Mouse (Mus musculus) lung, adult 2 months (tissue): ENCODE data around the gene Vamp2. TPM values are rescaled to one million over a fixed set of nuclear protein-coding genes. Genes with fewer than 3 reads are reported as not detected.

ENCODE experiments used
- DNase-seq: peaks from one replicate; pipeline ENCODE4 v3.0.0; 2022
- H3K4me1 ChIP-seq: fragments of 200-500 bp; 2 replicates; pipeline ENCODE4 v1.6.1; 2011; ENCODE audit warnings: low read length; ENCODE audit not compliant: control insufficient read depth, insufficient read depth
- H3K4me3 ChIP-seq: fragments of 200-500 bp; replicated peaks from 2 replicates; pipeline ENCODE3; 2011; ENCODE audit warnings: low read depth, mild to moderate bottlenecking, control low read depth, low read length; ENCODE audit errors: extremely low read depth
- CTCF ChIP-seq: fragments of 200-500 bp; IDR thresholded peaks from 2 replicates; pipeline ENCODE4 v1.5.1; 2011; ENCODE audit warnings: mild to moderate bottlenecking, low read length, control low read depth; ENCODE audit not compliant: insufficient read depth
- POLR2A ChIP-seq: fragments of 200-500 bp; IDR thresholded peaks from 2 replicates; pipeline ENCODE4 v1.6.1; 2011; ENCODE audit warnings: low read depth, mild to moderate bottlenecking, control low read depth, low read length, borderline replicate concordance; ENCODE audit errors: extremely low read depth
- WGBS: fragments of 180-500 bp; shearing (Covaris S2); methylation state at CpG from one replicate; pipeline ENCODE4 v1.1.7; 2018; 5-methylcytosine and 5-hydroxymethylcytosine counted together
- polyA plus RNA-seq: library from polyadenylated mRNA; depleted of rRNA; stranded (reverse); fragments of >200 nt; gene quantifications from 2 replicates; pipeline ENCODE4 v1.2.3, GENCODE M21; 2012

Gene Vamp2
- polyA plus RNA-seq, 1 experiment: 120 TPM

- H3K4me3 ChIP-seq: no peak overlapping the region
- 81% methylated on average over 13 of the region's 13 CpGs for WGBS
- TF ChIP-seq CTCF (no peak), POLR2A (peak; percentile 33; the same call in 1 of the 2 replicates)
- DNase-seq: no peak
- H3K4me1 ChIP-seq: peaks cover 4% of the 10 kb centered on the region; the same call in 1 of the 2 replicates
Observed at GRCm38 (mm10) chr11:69109032-69109900, 21.0 kb downstream of the Vamp2 start.

- peaks cover 4% of the 10 kb centered on the region; the same call in 1 of the 2 replicates for H3K4me1 ChIP-seq
- TF ChIP-seq POLR2A (peak; percentile 45; the same call in 1 of the 2 replicates), CTCF (no peak)
- 2% methylated on average over 30 of the region's 30 CpGs for WGBS
- peak overlapping the region; percentile 51 for H3K4me3 ChIP-seq
- peak; percentile 92 for DNase-seq
Observed at GRCm38 (mm10) chr11:69110319-69111046, 22.2 kb downstream of the Vamp2 start.

GRCm38 (mm10) chr11:69111051-69111810, 22.9 kb downstream of the Vamp2 start:
- TF ChIP-seq POLR2A (no peak), CTCF (no peak)
- 10% methylated on average over 21 of the region's 21 CpGs for WGBS
- H3K4me3 ChIP-seq: peak overlapping the region; percentile 44
- peaks cover 4% of the 10 kb centered on the region; the same call in 1 of the 2 replicates for H3K4me1 ChIP-seq
- no peak for DNase-seq

DNA sequence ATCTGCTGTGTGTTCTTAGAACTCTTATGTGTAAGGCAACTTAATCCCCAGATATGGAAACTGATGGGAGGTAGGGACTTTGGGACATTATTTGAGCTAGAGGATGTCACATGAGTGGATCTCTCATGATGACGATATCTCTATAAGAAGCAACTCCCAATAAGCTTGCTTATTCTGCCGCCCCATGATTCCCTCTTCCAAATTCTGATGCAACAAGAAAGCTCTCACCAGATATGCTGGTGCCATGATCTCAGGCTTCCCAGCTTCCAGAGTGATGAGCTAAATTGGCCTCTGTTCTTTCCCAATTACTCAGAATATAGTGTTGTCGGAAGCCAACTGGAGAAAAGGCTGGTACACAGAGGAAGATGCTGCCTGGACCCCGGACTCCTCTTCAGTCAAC, 23.6 kb downstream of the Vamp2 start:
- no peak for DNase-seq
- no peak overlapping the region for H3K4me3 ChIP-seq
- 53% methylated on average over 4 of the region's 4 CpGs for WGBS

DNA sequence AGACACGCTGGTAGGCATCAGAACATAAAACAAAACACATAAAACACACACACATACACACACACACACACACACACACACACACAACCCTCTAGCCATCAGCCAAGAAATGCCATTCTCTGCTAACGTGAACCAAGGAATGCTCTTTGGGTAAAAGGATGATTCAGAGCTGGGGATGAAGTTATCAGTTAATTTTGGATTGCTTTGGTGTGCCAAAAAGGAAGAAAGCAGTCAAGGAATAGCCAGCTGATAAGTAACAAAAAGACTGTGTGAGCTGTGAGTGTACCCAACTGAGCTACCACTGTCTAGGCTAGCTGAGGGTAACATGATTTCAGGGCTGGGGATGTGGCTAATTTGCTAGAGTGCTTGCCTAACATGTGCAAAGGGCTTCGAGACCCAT, 25.7 kb downstream of the Vamp2 start:
- no peak for DNase-seq
- peaks cover 4% of the 10 kb centered on the region; the same call in 1 of the 2 replicates for H3K4me1 ChIP-seq
- no peak for TF ChIP-seq POLR2A
- TF ChIP-seq CTCF: no peak
- WGBS: 60% methylated on average over 3 of the region's 3 CpGs
- no peak overlapping the region for H3K4me3 ChIP-seq

More for the DNA sequence above, 23.6 kb downstream of the Vamp2 start:
- no peak for TF ChIP-seq CTCF
- TF ChIP-seq POLR2A: no peak
- H3K4me1 ChIP-seq: peaks cover 4% of the 10 kb centered on the region; the same call in 1 of the 2 replicates

- no peak overlapping the region for H3K4me3 ChIP-seq
- H3K4me1 ChIP-seq: peaks cover 4% of the 10 kb centered on the region; the same call in 1 of the 2 replicates
- no peak for DNase-seq
- no peak for TF ChIP-seq POLR2A
- WGBS: 71% methylated on average over 3 of the region's 3 CpGs
Observed at GRCm38 (mm10) chr11:69114621-69115020, 26.3 kb downstream of the Vamp2 start.

GRCm38 (mm10) chr11:69116843-69117242, 28.6 kb downstream of the Vamp2 start:
- TF ChIP-seq POLR2A (no peak), CTCF (no peak)
- WGBS: 53% methylated on average over 5 of the region's 5 CpGs
- no peak overlapping the region for H3K4me3 ChIP-seq
- no peaks in the 10 kb centered on the region for H3K4me1 ChIP-seq
- DNase-seq: no peak

GRCm38 (mm10) chr11:69117737-69118695, 29.7 kb downstream of the Vamp2 start:
- WGBS: under 1% methylated on average over 45 of the region's 45 CpGs
- peak; percentile 80 for DNase-seq
- H3K4me1 ChIP-seq: peaks cover under 1% of the 10 kb centered on the region; the same call in 1 of the 2 replicates
- peak overlapping the region; percentile 76 for H3K4me3 ChIP-seq
- TF ChIP-seq CTCF (no peak), POLR2A (0 out of 2 replicates have a peak, but pooled peaks have one; percentile 20)
